Mouse (Mus musculus) urinary bladder, postnatal 25 days (tissue): ENCODE results near the gene Wscd2.

Source experiments
- DNase-seq: peaks from one replicate; pipeline ENCODE4 v3.0.0; 2022; ENCODE audit warnings: low spot score

Gene Wscd2

GRCm38 (mm10) chr5:113490033-113490432 lies at the start of gene Wscd2:
Gene Wscd2, plus strand, starts transcription at chr5:113490333.
- no peak for DNase-seq

- no peak for DNase-seq
Observed at GRCm38 (mm10) chr5:113442180-113442579, 48.0 kb upstream of the Wscd2 start.

GRCm38 (mm10) chr5:113448023-113448734 lies 42.0 kb upstream of the Wscd2 start:
- no peak for DNase-seq

DNA sequence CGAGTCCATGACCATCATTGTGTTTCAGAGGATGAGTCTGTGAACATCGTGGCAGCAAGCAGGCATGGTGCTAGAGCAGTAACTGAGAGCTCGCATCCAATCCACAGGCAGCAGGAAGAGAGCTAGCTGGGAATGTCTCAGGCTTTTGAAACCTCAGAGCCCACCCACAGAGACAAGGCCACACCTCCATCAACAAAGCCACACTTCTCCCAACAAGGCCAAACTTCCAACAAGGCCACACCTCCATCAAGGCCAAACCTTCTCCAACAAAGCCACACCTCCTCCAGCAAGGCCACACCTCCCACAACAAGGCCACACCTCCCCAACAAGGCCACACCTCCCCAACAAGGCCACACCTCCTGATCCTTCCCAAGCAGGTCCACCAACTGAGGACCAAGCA lies 40.8 kb upstream of the Wscd2 start:
- DNase-seq: no peak

DNA sequence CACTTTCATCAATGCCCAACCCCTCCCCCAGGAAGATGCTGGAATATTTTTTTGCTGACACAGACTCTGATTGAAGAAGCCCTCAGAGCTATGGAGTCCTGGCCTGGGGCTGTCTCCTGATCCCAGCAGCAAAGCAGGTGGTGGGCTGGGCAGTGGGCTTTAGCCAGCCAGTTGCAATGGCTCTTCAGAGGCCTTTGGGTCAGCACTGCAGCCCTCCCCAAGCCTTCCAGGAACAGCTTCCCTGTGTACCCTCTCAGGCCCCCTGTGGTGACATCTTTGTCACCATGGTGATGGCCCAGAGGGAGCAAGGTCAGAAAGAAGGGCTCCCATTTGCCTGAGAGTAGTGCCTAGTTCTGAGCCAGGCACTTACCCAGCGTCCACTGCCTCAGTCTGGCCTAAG lies 37.4 kb upstream of the Wscd2 start:
- no peak for DNase-seq

DNA sequence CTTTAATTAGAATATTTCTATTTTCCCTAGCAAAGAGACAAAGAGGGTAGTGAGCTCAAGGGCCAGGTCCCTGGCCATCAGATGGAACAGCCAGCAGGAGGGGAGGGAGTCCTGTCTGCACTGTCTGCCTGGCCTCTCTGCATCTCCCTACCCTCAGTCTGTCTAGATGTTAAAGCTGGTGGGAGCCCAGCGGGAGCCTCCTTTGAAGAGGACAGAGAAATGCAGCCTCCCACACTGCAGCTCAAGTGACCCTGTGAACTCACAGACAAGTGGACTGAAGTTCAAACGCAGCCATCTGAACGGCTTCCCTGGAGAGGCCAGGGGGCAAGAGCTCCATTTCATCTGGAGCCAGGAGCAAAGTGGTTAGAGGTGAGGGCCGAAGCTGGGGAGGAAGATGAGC lies 36.8 kb upstream of the Wscd2 start:
- DNase-seq: no peak

- no peak for DNase-seq
Observed at GRCm38 (mm10) chr5:113456020-113456419, 34.1 kb upstream of the Wscd2 start.

GRCm38 (mm10) chr5:113456756-113457155 lies 33.4 kb upstream of the Wscd2 start:
- no peak for DNase-seq

DNA sequence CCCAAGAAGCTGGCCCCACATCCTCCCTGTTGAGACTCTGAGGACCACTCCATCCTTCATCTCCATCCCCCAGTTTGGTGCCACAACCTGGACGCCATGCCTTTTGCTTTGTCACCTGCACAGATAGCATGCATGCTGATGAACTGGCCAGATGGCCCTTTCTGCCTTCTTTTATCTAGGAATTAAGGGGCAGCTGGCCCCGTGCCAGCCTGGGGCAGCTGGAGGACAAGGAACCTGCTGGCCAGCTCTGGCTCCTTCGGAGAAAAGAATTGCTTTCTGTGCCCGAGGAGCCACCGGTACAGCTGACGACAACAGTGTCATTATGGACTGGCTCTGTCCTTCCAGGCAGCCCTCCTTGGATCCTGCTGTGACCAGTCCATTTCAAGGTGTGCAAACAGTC lies 32.9 kb upstream of the Wscd2 start:
- DNase-seq: no peak

DNA sequence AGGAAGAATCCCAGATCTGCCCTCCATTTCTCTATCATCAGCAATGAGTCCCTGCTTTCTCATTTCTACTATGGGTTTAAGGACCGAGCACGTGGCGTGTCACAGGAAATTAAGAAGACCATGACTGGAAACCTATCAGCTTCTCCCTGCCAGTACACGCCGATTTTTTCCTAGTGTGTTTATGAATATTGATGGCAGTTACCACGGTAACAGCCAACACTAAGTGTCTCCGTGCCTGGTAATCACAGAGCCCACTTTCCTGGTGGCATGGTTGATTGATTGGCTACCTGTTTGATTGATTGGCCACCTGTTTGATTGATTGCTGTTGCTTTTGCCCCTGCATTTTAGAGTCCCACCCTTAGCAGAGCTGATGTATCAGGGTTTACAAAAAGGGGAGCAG lies 30.2 kb upstream of the Wscd2 start:
- no peak for DNase-seq

DNA sequence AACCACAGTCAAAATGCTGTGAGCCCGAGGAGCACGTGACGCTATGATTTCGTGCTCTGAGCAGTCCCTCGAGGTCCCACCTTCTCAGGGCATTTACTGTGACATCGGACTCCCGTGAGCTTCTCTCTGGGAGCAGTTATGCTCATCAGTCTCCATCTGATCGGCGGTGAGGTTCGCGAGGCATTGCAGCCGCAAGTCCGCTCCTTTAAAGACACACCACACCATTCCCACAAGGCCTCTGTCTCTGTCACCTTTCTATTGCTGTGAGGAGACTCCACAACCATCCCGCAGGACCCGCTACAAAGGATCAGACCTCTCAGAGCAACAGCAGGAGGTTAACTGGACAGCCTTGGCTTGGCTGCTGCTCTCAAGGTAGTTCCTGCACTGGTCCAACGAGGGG lies 28.6 kb upstream of the Wscd2 start:
- DNase-seq: no peak

DNA sequence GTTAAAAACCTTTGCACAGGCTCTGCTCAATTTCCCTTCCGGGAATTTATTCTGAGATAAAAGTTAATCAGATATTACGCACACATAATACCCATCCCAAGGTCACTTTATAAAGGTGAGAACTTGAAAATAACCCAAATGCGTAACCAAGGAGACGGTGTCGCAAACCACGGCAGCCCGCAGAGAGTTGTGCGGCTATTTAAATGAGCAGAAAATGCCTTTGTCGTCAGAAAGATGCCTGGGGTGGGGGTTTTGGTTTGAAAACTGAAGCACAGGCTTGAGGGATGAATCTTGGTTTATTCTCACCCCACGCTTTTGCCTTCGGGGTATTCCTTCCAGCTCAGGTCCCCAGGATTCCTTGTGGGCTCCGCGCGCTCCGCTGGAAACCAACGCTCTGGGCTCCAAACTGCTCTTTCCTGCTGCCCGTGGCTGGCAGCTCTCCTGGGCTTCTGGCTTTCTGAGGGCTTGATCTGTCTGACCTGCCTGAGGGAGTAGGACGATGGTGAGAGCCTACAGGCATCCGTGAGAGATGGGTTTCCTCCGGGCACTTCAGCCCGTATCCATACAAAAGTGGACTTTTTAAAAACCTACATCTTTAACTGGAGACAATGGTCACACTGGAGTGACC lies 28.0 kb upstream of the Wscd2 start:
- no peak for DNase-seq

- DNase-seq: no peak
Observed at GRCm38 (mm10) chr5:113464731-113465130, 25.4 kb upstream of the Wscd2 start.

DNA sequence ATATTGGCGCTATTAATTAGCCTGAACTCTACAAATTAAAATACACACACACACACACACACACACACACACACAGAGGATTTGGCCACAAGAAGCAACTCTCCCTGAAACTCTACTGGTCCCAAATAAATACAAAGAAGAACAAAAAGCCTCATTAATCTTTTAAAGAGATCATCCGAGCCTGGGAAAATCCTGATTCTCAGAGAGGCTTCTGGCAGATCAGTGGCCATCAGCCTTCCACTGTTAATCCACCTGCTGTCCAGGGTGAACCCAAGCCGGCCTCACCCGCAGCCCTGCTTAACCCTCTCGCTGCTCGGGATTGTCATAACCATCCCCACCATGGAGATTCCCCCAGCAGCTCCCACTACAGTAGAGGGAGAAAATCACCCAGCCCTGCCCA lies 23.6 kb upstream of the Wscd2 start:
- DNase-seq: no peak

GRCm38 (mm10) chr5:113467072-113467471 lies 23.1 kb upstream of the Wscd2 start:
- no peak for DNase-seq

DNA sequence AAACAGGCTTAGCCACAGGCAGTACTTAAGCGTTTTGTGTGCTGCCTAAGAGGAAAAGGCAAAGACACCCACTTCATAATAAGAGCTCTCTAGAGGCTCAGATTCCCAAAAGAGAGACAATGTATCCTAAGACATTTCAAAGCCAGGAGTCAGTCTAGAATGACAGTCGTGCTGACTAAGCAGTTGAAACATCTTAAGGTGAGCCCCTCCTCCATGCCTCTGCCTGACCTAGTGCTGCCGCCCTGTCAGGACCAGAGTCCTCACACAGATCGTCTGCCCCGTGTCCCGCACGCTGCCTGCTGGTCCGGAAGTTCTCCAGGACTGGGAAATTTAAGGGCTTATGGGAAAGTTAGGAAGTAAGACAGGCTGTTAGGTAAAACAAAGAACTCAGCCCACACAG lies 22.4 kb upstream of the Wscd2 start:
- DNase-seq: no peak

- no peak for DNase-seq
Observed at GRCm38 (mm10) chr5:113468625-113469024, 21.5 kb upstream of the Wscd2 start.

GRCm38 (mm10) chr5:113469231-113469630 lies 20.9 kb upstream of the Wscd2 start:
- no peak for DNase-seq

DNA sequence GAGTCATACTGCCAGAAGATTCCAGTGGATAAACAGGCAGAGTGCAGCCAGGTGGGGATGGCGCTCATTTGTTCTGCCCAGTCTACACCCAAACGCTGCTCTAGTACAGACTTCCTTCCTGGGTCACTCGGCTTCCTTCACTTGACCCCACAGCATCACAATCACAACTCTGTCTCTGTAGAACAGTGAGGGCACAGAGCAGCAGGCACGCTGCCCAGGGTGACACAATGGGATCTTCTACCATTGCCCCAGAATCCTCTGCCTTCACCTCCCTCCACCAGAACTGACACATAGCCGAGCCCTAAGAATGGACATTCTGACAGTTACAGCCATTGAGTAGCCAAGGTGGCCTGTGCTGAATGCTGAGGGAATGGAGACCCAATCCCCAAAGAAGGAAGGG lies 20.3 kb upstream of the Wscd2 start:
- DNase-seq: no peak

- DNase-seq: peak; percentile 71
Observed at GRCm38 (mm10) chr5:113471417-113471816, 18.7 kb upstream of the Wscd2 start.

DNA sequence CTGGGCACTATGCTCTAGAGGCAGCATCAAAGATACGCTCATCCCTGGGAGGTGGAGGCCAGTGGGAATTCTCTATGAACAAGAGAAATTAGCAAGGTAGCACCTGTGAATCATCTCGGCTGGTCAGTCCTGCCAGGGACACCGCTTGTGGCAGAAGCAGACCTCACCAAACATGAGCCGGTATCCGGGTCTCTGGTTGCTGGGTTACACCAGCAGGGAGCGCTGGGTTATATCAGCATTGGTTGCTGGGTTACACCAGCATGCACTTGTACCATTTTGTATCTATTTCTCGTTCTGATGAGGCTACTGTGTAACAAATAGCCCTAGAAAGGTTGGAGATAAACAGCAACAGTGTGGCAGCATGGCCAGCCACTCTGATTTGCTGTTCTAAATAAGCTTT lies 17.8 kb upstream of the Wscd2 start:
- DNase-seq: no peak

DNA sequence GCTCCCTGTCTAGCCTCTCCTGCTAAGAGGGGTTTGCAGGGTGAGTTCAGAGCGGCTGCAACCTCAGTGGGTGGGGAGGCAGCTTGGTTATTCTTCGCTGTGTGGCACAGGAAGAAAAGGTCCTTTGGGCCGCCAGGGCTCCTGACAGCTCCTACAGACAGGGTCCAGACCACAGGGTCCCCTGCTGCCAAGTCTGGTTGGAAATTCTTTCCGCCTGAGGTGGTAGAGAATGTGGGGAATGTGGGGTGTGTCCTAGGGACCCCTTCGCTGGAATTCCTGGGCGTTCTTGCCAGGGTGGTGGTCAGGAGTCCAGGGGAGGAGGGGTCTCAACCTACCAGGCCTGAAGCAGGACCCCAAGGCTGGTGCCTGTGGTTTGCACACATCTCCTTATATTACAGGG lies 13.3 kb upstream of the Wscd2 start:
- DNase-seq: no peak

DNA sequence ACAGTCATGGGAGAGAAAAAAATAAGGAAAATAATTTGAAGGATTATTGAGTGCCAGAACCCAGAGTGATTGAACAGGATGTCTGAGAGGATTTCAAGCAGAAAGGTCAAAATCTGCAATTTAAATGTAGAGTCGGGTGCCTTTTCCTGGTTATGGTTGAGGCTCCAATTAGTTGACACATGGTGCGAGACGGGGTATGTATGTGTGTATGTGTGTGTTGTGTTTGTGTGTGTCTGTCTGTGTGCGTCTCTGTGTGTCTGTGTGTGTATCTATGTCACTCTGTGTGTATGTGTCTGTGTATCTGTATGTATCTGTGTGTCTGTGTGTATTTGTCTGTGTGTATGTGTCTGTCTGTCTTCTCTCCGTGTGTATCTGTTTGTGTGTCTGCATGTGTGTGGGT lies 11.1 kb upstream of the Wscd2 start:
- no peak for DNase-seq

- DNase-seq: no peak
Observed at GRCm38 (mm10) chr5:113480451-113480850, 9.7 kb upstream of the Wscd2 start.
